Mouse (Mus musculus): ENCODE measurements around the gene Fam178b. TPM values are rescaled to one million over a fixed set of nuclear protein-coding genes. Genes with fewer than 3 reads are reported as not detected.

Fam178b gene
- polyA plus RNA-seq (2012; fragmentation: generic; extraction: Trizol), result 0.08 TPM
- long read RNA-seq, experiment 1, partial matches to known transcripts, result 0 of 1 reads
- long read RNA-seq, experiment 1, other reads (novel, unspliced or antisense), result 0 of 1 reads
- long read RNA-seq, experiment 2, result 0 reads

- no peaks in the 10 kb centered on the region for H3K79me2 ChIP-seq (ENCODE audit: control insufficient read depth, insufficient read depth)
- no peak within 1 kb of the TSS for H3ac ChIP-seq (ENCODE audit: control insufficient read depth, insufficient read length, low read depth)
- no peaks in the 10 kb centered on the region for H3K27me3 ChIP-seq (ENCODE audit: control insufficient read depth, insufficient read depth, insufficient read length)
- H3K79me3 ChIP-seq (ENCODE audit: low read depth), result no peaks in the 10 kb centered on the region
- no peak for TF ChIP-seq MYOD1 (IDR thresholded peaks at IDR 0.05; ENCODE audit: control insufficient read depth, insufficient read length, low read depth)
- no peaks in the 10 kb centered on the region for H3K36me3 ChIP-seq (ENCODE audit: control insufficient read depth, insufficient read depth)
- no peak within 1 kb of the TSS for H3K4me3 ChIP-seq (ENCODE audit: insufficient read depth, poor library complexity, severe bottlenecking)
Measured at GRCm38 (mm10) chr1:36682620-36683355, at the start of gene Fam178b. Fam178b (minus strand) TSS chr1:36683183.

- TF ChIP-seq MYOD1 (IDR thresholded peaks at IDR 0.05; ENCODE audit: control insufficient read depth, insufficient read length, low read depth) (no peak), USF1 (IDR thresholded peaks at IDR 0.05; ENCODE audit: low read depth) (no peak), MYOG (IDR thresholded peaks at IDR 0.05; ENCODE audit: control insufficient read depth, extremely low read depth, insufficient read length) (no peak), MAX (IDR thresholded peaks at IDR 0.05) (no peak), FOSL1 (IDR thresholded peaks at IDR 0.05; ENCODE audit: insufficient read depth, low read length, poor library complexity, severe bottlenecking) (no peak)
- Histone ChIP-seq H3K79me2 (ENCODE audit: control insufficient read depth, insufficient read depth) (no peaks in the 10 kb centered on the region), H3ac (ENCODE audit: control insufficient read depth, insufficient read length, low read depth) (no peak overlapping the region), H3K79me3 (ENCODE audit: low read depth) (no peaks in the 10 kb centered on the region), H3K4me3 (ENCODE audit: insufficient read depth, poor library complexity, severe bottlenecking) (no peak overlapping the region), H3K27me3 (ENCODE audit: control insufficient read depth, insufficient read depth, insufficient read length) (peaks cover 20% of the 10 kb centered on the region), H3K36me3 (ENCODE audit: control insufficient read depth, insufficient read depth) (no peaks in the 10 kb centered on the region)
Measured at GRCm38 (mm10) chr1:36724057-36724431, 41.1 kb upstream of the Fam178b start.

GRCm38 (mm10) chr1:36723146-36724056 lies 40.4 kb upstream of the Fam178b start:
- Histone ChIP-seq H3K4me3 (ENCODE audit: insufficient read depth, poor library complexity, severe bottlenecking) (no peak overlapping the region), H3K27me3 (ENCODE audit: control insufficient read depth, insufficient read depth, insufficient read length) (peaks cover 25% of the 10 kb centered on the region), H3K79me2 (ENCODE audit: control insufficient read depth, insufficient read depth) (no peaks in the 10 kb centered on the region), H3ac (ENCODE audit: control insufficient read depth, insufficient read length, low read depth) (no peak overlapping the region), H3K79me3 (ENCODE audit: low read depth) (no peaks in the 10 kb centered on the region), H3K36me3 (ENCODE audit: control insufficient read depth, insufficient read depth) (no peaks in the 10 kb centered on the region)
- TF ChIP-seq FOSL1 (IDR thresholded peaks at IDR 0.05; ENCODE audit: insufficient read depth, low read length, poor library complexity, severe bottlenecking), result no peak
- no peak for TF ChIP-seq MAX (IDR thresholded peaks at IDR 0.05)
- TF ChIP-seq MYOG (IDR thresholded peaks at IDR 0.05; ENCODE audit: control insufficient read depth, extremely low read depth, insufficient read length), result no peak

GRCm38 (mm10) chr1:36718786-36719185 lies 35.8 kb upstream of the Fam178b start:
- Histone ChIP-seq H3ac (ENCODE audit: control insufficient read depth, insufficient read length, low read depth) (no peak overlapping the region), H3K79me3 (ENCODE audit: low read depth) (no peaks in the 10 kb centered on the region), H3K36me3 (ENCODE audit: control insufficient read depth, insufficient read depth) (no peaks in the 10 kb centered on the region), H3K4me3 (ENCODE audit: insufficient read depth, poor library complexity, severe bottlenecking) (no peak overlapping the region), H3K27me3 (ENCODE audit: control insufficient read depth, insufficient read depth, insufficient read length) (peaks cover 42% of the 10 kb centered on the region), H3K79me2 (ENCODE audit: control insufficient read depth, insufficient read depth) (no peaks in the 10 kb centered on the region)
- TF ChIP-seq FOSL1 (IDR thresholded peaks at IDR 0.05; ENCODE audit: insufficient read depth, low read length, poor library complexity, severe bottlenecking), result no peak
- TF ChIP-seq MAX (IDR thresholded peaks at IDR 0.05), result no peak
- no peak for TF ChIP-seq CEBPB (IDR thresholded peaks at IDR 0.05; ENCODE audit: low read depth)
- no peak for TF ChIP-seq CTCF (IDR thresholded peaks at IDR 0.05; ENCODE audit: control insufficient read depth, insufficient read depth, insufficient read length)
- no peak for TF ChIP-seq MYOG (IDR thresholded peaks at IDR 0.05; ENCODE audit: control insufficient read depth, extremely low read depth, insufficient read length)
- no peak for TF ChIP-seq USF1 (IDR thresholded peaks at IDR 0.05; ENCODE audit: low read depth)
- no peak for TF ChIP-seq MYOD1 (IDR thresholded peaks at IDR 0.05; ENCODE audit: control insufficient read depth, insufficient read length, low read depth)

- H3K79me2 ChIP-seq (ENCODE audit: control insufficient read depth, insufficient read depth), result peaks cover 4% of the 10 kb centered on the region
- H3K79me3 ChIP-seq (ENCODE audit: low read depth), result peaks cover 4% of the 10 kb centered on the region
- H3ac ChIP-seq (ENCODE audit: control insufficient read depth, insufficient read length, low read depth), result no peak within 1 kb of the TSS
- no peaks in the 10 kb centered on the region for H3K36me3 ChIP-seq (ENCODE audit: control insufficient read depth, insufficient read depth)
- H3K27me3 ChIP-seq (ENCODE audit: control insufficient read depth, insufficient read depth, insufficient read length), result peaks cover 29% of the 10 kb centered on the region
- TF ChIP-seq CTCF (IDR thresholded peaks at IDR 0.05; ENCODE audit: control insufficient read depth, insufficient read depth, insufficient read length) (no peak), CEBPB (IDR thresholded peaks at IDR 0.05; ENCODE audit: low read depth) (no peak), USF1 (IDR thresholded peaks at IDR 0.05; ENCODE audit: low read depth) (no peak), FOSL1 (IDR thresholded peaks at IDR 0.05; ENCODE audit: insufficient read depth, low read length, poor library complexity, severe bottlenecking) (no peak), MYOG (IDR thresholded peaks at IDR 0.05; ENCODE audit: control insufficient read depth, extremely low read depth, insufficient read length) (no peak), MYOD1 (IDR thresholded peaks at IDR 0.05; ENCODE audit: control insufficient read depth, insufficient read length, low read depth) (no peak), MAX (IDR thresholded peaks at IDR 0.05) (no peak)
- no peak within 1 kb of the TSS for H3K4me3 ChIP-seq (ENCODE audit: insufficient read depth, poor library complexity, severe bottlenecking)
Measured at GRCm38 (mm10) chr1:36714311-36714710, 31.3 kb upstream of the Fam178b start, which contains the start of gene Actr1b. Actr1b (minus strand) TSS chr1:36714422.

Data from C2C12 (cell line).